Mouse (Mus musculus) erythroblast, embryonic 14.5 days (primary cell): Measurements from ENCODE around the gene Tnfsf12.

Experiments used
- GATA1 ChIP-seq: IDR thresholded peaks from 2 replicates; pipeline ENCODE4 v1.6.1; 2012; ENCODE audit warnings: low read length, inconsistent platforms, mixed read lengths
- TAL1 ChIP-seq: IDR thresholded peaks from 3 replicates; pipeline ENCODE4 v1.6.1; 2012; ENCODE audit warnings: low read length, inconsistent platforms, mixed read lengths

GRCm38 (mm10) chr11:69653399-69653798, 42.2 kb downstream of the Tnfsf12 start:
- TF ChIP-seq TAL1 (no peak), GATA1 (no peak)
